Mouse (Mus musculus) hindbrain, embryonic 15.5 days (tissue): ENCODE data around the gene Nup153. TPM values are rescaled to one million over a fixed set of nuclear protein-coding genes. Genes with fewer than 3 reads are reported as not detected.

Source experiments
- ATAC-seq: fragments of 200-750 bp; cut with Nextera tagmentation; 2 replicates; pipeline ENCODE4 v1.8.0; 2017; ENCODE audit warnings: low read depth, moderate number of reproducible peaks, moderate TSS enrichment; ENCODE audit not compliant: low FRiP score
- H3K27ac ChIP-seq: fragments of 300-500 bp; sonication (generic); replicated peaks from 2 replicates; pipeline ENCODE4 v1.5.1; 2015; ENCODE audit warnings: mild to moderate bottlenecking, inconsistent platforms
- H3K27me3 ChIP-seq: fragments of 300-500 bp; sonication (generic); 2 replicates; pipeline ENCODE4 v1.6.1; 2015; ENCODE audit warnings: control low read depth, inconsistent platforms
- H3K36me3 ChIP-seq: fragments of 300-500 bp; sonication (generic); 2 replicates; pipeline ENCODE4 v1.6.1; 2015; ENCODE audit warnings: control low read depth, inconsistent platforms
- H3K4me1 ChIP-seq: fragments of 300-500 bp; sonication (generic); replicated peaks from 2 replicates; pipeline ENCODE4 v1.6.1; 2015; ENCODE audit warnings: control low read depth, inconsistent platforms
- H3K4me2 ChIP-seq: fragments of 300-500 bp; sonication (generic); 2 replicates; pipeline ENCODE4 v1.6.1; 2015; ENCODE audit warnings: moderate library complexity, mild to moderate bottlenecking, inconsistent platforms
- H3K4me3 ChIP-seq: fragments of 300-500 bp; sonication (generic); 2 replicates; pipeline ENCODE4 v1.5.1; 2015; ENCODE audit warnings: mild to moderate bottlenecking, inconsistent platforms
- H3K9ac ChIP-seq: fragments of 300-500 bp; sonication (generic); 2 replicates; pipeline ENCODE4 v1.6.1; 2015; ENCODE audit warnings: inconsistent platforms
- H3K9me3 ChIP-seq: fragments of 300-500 bp; sonication (generic); 2 replicates; pipeline ENCODE4 v1.6.1; 2016; ENCODE audit warnings: control low read depth, inconsistent platforms
- WGBS: fragments of 180-500 bp; shearing (Covaris S2); methylation state at CpG from one replicate; pipeline ENCODE4 v1.1.7; 2015; 5-methylcytosine and 5-hydroxymethylcytosine counted together
- polyA plus RNA-seq: library from polyadenylated mRNA; unstranded; fragments of >200 nt; fragmentation: Nextera tagmentation; extraction: Ambion mirVana; gene quantifications from 2 replicates; pipeline ENCODE4 v1.2.1, GENCODE M21; 2015

The Nup153 gene
- polyA plus RNA-seq, 1 experiment from 2014 or later = 18.3 TPM

GRCm38 (mm10) chr13:46654566-46654965 lies 73.2 kb downstream of the Nup153 start:
- ATAC-seq = no peak
- Histone ChIP-seq H3K27me3 (no peaks in the 10 kb centered on the region), H3K36me3 (no peaks in the 10 kb centered on the region), H3K4me2 (no peak overlapping the region), H3K27ac (no peak overlapping the region), H3K4me1 (no peaks in the 10 kb centered on the region), H3K9me3 (no peaks in the 10 kb centered on the region), H3K4me3 (no peak overlapping the region), H3K9ac (no peak overlapping the region)
- WGBS = 74% methylated on average over 5 of the region's 5 CpGs

- Histone ChIP-seq H3K4me3 (no peak overlapping the region), H3K36me3 (no peaks in the 10 kb centered on the region), H3K4me2 (no peak overlapping the region), H3K27me3 (no peaks in the 10 kb centered on the region), H3K4me1 (no peaks in the 10 kb centered on the region), H3K9ac (no peak overlapping the region), H3K27ac (no peak overlapping the region), H3K9me3 (no peaks in the 10 kb centered on the region)
- ATAC-seq = no peak
- WGBS = 61% methylated on average over 4 of the region's 4 CpGs
Measured at GRCm38 (mm10) chr13:46653671-46654070, 74.1 kb downstream of the Nup153 start.

DNA sequence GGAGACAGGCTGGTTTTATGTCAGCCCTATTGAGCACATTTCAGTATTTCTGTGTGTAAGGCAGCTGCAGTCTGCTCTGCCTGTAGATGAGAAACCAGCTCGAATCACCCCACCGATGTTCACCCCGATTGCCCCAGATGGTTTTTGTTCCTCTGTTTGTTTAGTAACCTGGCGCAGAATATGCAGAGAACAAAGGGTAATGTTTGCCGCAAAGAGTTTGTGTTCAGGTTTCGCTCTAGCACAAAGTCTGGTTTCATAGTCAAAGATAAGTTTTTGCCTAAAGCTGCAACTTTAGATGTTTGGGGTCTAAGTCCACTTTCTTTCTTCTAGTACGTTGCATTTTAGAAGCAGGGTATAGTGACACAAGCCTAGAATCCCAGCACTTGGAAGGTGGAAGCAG lies 75.1 kb downstream of the Nup153 start:
- Histone ChIP-seq H3K36me3 (no peaks in the 10 kb centered on the region), H3K4me2 (no peak overlapping the region), H3K27me3 (no peaks in the 10 kb centered on the region), H3K4me3 (no peak overlapping the region), H3K9me3 (no peaks in the 10 kb centered on the region), H3K27ac (no peak overlapping the region), H3K4me1 (no peaks in the 10 kb centered on the region), H3K9ac (no peak overlapping the region)
- WGBS = 86% methylated on average over 7 of the region's 7 CpGs
- ATAC-seq = no peak

GRCm38 (mm10) chr13:46651853-46652252 lies 75.9 kb downstream of the Nup153 start:
- H3K4me3 ChIP-seq = no peak overlapping the region
- no peaks in the 10 kb centered on the region for H3K27me3 ChIP-seq
- no peak overlapping the region for H3K9ac ChIP-seq
- no peak for ATAC-seq
- H3K4me1 ChIP-seq = no peaks in the 10 kb centered on the region
- H3K27ac ChIP-seq = no peak overlapping the region
- 89% methylated on average over 7 of the region's 7 CpGs for WGBS
- no peaks in the 10 kb centered on the region for H3K9me3 ChIP-seq
- H3K4me2 ChIP-seq = no peak overlapping the region
- no peaks in the 10 kb centered on the region for H3K36me3 ChIP-seq

DNA sequence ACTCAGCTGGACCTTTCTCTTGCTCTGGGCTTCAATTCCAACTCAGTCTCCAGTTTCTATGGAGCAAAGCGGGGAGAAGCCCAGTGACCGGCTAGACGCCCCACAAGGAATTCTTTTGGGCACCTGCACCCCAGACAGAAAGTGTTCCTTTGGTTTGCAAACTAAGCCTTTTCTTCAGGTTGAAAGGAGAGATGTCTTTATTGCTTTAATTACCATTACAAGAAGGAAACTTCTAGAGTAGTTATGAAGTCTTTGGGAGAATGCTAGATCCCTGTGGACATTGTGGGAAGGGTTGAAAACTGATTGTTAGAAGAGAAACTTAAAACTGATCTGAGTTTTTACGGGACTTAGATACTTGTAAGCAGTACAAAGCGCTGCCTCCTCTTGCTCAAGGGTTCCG lies 82.3 kb downstream of the Nup153 start:
- H3K4me2 ChIP-seq = no peak overlapping the region
- no peak overlapping the region for H3K9ac ChIP-seq
- no peak for ATAC-seq
- H3K36me3 ChIP-seq = peaks cover 5% of the 10 kb centered on the region
- H3K27me3 ChIP-seq = no peaks in the 10 kb centered on the region
- H3K9me3 ChIP-seq = 0 out of 2 replicates have a peak, but pooled peaks cover 4% of the 10 kb centered on the region
- 70% methylated on average over 6 of the region's 6 CpGs for WGBS
- H3K27ac ChIP-seq = no peak overlapping the region
- H3K4me1 ChIP-seq = no peaks in the 10 kb centered on the region
- no peak overlapping the region for H3K4me3 ChIP-seq

GRCm38 (mm10) chr13:46644175-46644574 lies 83.6 kb downstream of the Nup153 start:
- 0 out of 2 replicates have a peak, but pooled peaks cover 4% of the 10 kb centered on the region for H3K9me3 ChIP-seq
- peaks cover 5% of the 10 kb centered on the region for H3K36me3 ChIP-seq
- 94% methylated on average over 6 of the region's 6 CpGs for WGBS
- no peaks in the 10 kb centered on the region for H3K4me1 ChIP-seq
- H3K4me3 ChIP-seq = no peak overlapping the region
- H3K27me3 ChIP-seq = no peaks in the 10 kb centered on the region
- no peak overlapping the region for H3K4me2 ChIP-seq
- no peak overlapping the region for H3K27ac ChIP-seq
- ATAC-seq = no peak
- no peak overlapping the region for H3K9ac ChIP-seq

DNA sequence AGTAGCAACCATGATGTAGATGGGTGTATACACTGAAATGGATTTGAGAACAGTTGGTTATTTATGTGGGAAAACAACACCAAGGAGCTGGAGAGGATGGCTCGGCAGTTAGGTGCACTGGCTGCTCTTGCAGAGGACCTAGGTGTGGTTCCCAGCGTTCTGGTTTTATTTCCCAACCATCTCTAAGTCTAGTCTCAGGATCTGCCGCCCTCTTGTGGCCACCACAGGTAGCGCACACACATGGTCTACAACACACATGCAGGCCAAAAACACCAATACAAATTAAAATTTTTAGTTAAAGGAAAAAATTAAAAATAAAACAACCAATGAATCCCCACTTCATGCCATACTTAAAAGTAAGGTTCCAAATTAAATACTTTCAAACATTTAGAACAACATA lies 85.4 kb downstream of the Nup153 start:
- H3K27me3 ChIP-seq = no peaks in the 10 kb centered on the region
- 0 out of 2 replicates have a peak, but pooled peaks cover 7% of the 10 kb centered on the region for H3K9me3 ChIP-seq
- H3K27ac ChIP-seq = no peak overlapping the region
- WGBS = 91% methylated on average over 4 of the region's 4 CpGs
- peaks cover 5% of the 10 kb centered on the region for H3K36me3 ChIP-seq
- H3K4me3 ChIP-seq = no peak overlapping the region
- no peak overlapping the region for H3K4me2 ChIP-seq
- no peaks in the 10 kb centered on the region for H3K4me1 ChIP-seq
- H3K9ac ChIP-seq = no peak overlapping the region
- ATAC-seq = no peak

GRCm38 (mm10) chr13:46640608-46641468 lies 86.9 kb downstream of the Nup153 start:
- Histone ChIP-seq H3K36me3 (peaks cover 5% of the 10 kb centered on the region), H3K9me3 (0 out of 2 replicates have a peak, but pooled peaks cover 7% of the 10 kb centered on the region), H3K9ac (no peak overlapping the region), H3K4me3 (no peak overlapping the region), H3K4me1 (no peaks in the 10 kb centered on the region), H3K27ac (no peak overlapping the region), H3K4me2 (no peak overlapping the region), H3K27me3 (no peaks in the 10 kb centered on the region)
- WGBS = 77% methylated on average over 10 of the region's 10 CpGs
- ATAC-seq = no peak

GRCm38 (mm10) chr13:46634133-46634488 lies 93.6 kb downstream of the Nup153 start:
- Histone ChIP-seq H3K4me1 (peaks cover 14% of the 10 kb centered on the region), H3K4me3 (no peak overlapping the region), H3K27ac (peak overlapping the region; percentile 82), H3K27me3 (no peaks in the 10 kb centered on the region), H3K9ac (no peak overlapping the region; the same call in 1 of the 2 replicates), H3K4me2 (peak overlapping the region; percentile 47), H3K9me3 (0 out of 2 replicates have a peak, but pooled peaks cover 3% of the 10 kb centered on the region), H3K36me3 (no peaks in the 10 kb centered on the region)
- peak; percentile 86 for ATAC-seq
- 20% methylated on average over 6 of the region's 6 CpGs for WGBS

GRCm38 (mm10) chr13:46633320-46634132 lies 94.2 kb downstream of the Nup153 start:
- peak overlapping the region; percentile 35; the same call in 1 of the 2 replicates for H3K9ac ChIP-seq
- peaks cover 14% of the 10 kb centered on the region for H3K4me1 ChIP-seq
- H3K36me3 ChIP-seq = no peaks in the 10 kb centered on the region
- H3K27me3 ChIP-seq = no peaks in the 10 kb centered on the region
- WGBS = 15% methylated on average over 18 of the region's 18 CpGs
- peak overlapping the region; percentile 47 for H3K4me2 ChIP-seq
- H3K9me3 ChIP-seq = 0 out of 2 replicates have a peak, but pooled peaks cover 3% of the 10 kb centered on the region
- peak overlapping the region; percentile 82 for H3K27ac ChIP-seq
- peak; percentile 89 for ATAC-seq
- no peak overlapping the region for H3K4me3 ChIP-seq

- H3K4me3 ChIP-seq = no peak overlapping the region
- H3K9ac ChIP-seq = no peak overlapping the region
- no peak overlapping the region for H3K4me2 ChIP-seq
- no peaks in the 10 kb centered on the region for H3K36me3 ChIP-seq
- peaks cover 15% of the 10 kb centered on the region for H3K4me1 ChIP-seq
- peak overlapping the region; percentile 82; the same call in 1 of the 2 replicates for H3K27ac ChIP-seq
- no peak for ATAC-seq
- WGBS = 59% methylated on average over 4 of the region's 4 CpGs
- H3K27me3 ChIP-seq = no peaks in the 10 kb centered on the region
- H3K9me3 ChIP-seq = no peaks in the 10 kb centered on the region
Measured at GRCm38 (mm10) chr13:46632796-46633195, 94.9 kb downstream of the Nup153 start.
